Mouse (Mus musculus): ENCODE data around the gene Fadd.
A peak's percentile ranks its signal among the peaks of the same experiment; 100 is the strongest.

Gene Fadd

DNA sequence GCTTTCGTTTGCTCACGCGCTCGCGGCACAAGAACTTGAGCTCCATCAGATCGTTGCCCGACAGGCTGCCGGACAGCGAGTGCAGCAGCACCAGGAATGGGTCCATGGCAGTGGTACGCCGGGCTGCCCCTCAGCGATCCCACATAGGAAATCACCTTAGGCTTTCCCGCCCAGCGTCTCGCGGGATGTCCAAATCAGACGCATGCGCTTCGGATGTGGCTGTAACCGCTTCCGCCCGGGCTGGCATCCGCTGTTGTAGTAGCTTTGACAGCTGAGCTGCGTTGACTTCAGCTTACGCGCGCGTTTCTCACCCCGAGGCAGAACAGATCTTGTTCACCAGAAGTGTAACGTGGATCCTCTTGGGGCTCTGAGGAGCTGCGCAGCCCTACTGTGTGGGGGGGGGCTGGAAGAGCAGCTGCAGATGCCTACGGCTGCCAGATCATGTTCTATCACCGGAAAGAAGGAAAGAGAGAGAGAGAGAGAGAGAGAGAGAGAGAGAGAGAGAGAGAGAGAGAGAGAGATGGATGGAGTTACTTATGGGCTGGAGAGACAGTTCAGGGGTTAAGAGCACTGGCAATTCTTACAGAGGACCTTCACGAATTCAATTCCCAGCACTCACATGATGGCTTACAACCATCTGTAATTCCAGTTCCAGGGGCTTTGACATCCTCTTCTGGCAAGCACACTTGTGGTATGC lies at the start of gene Fadd:
Fadd (minus strand) TSS at position 180 of the 697 bp plus-strand sequence.
- DNase-seq (ENCODE audit: low read depth), result peak; percentile 95

DNA sequence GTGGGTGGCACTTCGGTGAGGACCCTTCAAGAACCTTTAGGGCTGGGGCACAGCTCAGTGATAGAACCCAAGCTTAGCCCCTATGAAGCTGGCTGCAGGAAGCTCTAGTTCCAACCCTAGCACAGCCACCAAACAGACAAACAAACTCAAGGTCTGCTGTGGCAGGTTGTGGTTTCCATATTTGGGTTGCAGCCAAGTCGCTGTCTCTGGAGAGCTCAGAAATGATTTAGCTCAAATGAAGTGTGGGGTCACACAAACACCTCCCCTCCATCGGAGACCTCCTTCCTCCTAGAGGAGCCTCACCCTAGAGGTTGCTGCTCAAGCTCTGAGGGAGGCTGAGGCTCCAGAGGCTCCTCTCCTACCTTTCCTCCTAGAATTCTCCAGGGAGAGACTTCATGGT lies 48.4 kb upstream of the Fadd start:
- DNase-seq (ENCODE audit: low read depth), result peak; percentile 13

DNA sequence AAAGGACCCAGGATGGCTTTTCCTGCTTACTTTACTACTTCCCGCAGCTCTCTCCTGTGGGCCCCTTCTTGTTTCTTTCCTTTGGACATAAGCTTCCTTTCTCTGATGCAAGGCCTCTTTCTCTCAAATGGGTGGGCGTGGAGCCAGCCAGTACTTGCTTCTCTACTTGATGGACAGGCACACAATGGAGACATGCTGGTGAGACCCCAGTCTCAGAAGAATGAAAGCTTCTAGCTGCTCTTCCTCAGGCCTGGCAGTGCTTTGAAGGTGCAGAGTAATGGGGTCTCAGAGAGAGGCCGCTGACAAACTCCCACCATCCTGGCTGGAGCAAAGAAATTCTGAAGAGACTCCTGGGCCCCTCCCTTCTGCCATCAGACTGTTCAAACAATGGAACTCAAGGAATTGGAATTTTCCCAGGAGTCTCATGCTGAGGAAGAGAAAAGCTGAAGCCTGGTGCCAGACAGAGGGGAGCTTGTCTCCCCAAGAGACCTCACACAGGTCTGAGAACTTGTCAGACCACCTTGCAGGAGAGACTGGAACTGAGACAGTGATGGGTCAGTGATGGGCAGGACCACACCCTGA lies 46.2 kb upstream of the Fadd start:
- DNase-seq (ENCODE audit: low read depth), result peak; percentile 14

DNA sequence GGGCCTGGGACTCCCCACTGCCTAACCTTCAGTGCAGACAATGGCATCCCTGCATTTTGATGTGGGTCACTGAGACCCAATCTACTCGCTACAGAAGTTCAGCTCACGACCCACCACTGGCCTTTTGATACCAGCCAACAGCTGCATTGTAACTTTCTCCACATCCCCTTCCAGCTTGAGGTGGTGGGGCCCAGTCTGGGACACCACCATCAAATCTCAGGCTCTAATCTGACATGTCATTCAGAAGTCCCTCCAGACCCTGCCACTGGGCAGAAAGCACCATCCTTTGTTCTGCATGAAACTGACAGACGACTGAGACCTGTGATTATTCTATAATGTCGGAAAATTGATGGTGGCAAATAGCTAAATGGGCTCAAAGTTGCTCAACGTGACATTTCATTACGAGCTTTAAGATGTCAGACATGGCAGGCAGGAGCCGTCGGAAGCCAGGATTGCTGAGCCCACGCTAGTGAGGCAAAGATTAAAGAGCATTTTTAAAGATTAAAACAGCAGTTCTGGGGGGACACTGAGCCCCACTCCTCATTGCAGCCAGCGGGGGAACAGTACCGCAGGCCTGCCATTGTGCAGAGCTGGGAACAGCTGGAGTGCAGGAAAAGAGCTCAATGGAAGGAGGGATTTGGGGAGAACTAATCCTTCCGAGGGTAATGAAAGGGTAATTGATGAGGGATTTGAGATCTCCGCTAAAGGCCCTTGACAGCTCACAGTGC lies 45.5 kb upstream of the Fadd start:
- DNase-seq (ENCODE audit: low read depth), result no peak

DNA sequence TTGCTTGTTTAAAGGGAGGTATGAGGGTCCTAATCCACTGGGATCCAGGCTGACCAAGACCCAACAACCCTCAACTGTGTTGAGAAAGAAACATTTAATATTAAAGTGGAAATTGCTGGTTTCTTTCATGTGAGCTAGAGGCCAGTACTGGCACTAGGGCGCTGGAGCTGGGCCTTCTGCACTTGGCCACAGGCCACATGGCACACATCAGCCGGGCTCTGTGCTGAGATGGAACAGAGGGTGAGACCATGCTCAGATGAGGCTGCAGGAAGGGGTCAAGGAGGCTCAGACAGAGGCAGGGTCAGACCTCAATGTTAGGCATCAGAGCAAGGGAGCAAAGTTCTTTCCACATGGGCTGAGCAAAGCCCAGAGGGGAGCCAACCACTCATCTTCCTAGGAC lies 43.8 kb upstream of the Fadd start:
- no peak for DNase-seq (ENCODE audit: low read depth)

DNA sequence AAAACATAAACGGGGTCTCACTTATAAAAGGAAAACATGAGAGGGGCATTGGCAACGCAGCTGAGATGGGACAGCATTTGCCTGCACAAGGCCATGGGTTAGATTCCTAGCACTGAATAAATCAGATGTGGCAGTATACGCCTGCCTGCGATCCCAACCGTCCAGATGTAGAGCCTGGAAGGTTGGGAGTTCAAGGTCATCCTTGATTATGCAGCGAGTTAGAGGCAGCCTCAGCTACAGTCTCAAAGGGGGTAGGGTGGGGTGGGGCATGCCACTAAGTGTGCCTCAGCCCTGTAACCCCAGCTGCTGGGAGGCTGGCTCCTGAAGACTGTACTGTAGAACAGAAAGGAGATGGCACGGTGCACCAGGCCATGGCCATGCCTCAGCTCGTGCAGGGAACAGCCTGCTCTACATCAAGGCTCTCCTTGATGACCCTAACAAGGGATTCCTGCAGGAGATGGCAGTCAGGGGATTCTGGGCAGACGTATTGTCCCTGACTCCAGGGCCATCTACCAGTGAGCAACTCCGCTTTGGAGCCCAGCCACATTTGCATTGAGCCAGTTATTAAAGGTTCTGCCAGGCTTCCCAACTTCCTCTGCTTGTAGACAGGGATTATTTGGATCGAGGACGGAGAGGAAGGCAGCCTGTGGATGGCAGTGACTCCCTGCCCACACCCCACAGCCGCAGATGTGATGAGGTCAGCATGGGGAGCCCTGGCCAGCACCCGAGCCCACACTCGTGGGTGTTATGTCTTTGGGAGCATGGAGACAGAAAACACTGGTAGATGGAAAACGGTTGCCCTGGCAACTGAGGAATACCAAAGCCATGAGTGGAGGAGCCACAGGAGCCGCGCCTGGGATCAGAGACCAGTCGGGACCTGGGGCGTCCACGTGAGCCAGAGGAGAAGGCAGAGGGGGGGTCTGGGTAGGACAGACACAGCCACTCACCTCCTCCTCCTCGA lies 38.7 kb upstream of the Fadd start:
- peak; percentile 48 for DNase-seq (ENCODE audit: low read depth)

DNA sequence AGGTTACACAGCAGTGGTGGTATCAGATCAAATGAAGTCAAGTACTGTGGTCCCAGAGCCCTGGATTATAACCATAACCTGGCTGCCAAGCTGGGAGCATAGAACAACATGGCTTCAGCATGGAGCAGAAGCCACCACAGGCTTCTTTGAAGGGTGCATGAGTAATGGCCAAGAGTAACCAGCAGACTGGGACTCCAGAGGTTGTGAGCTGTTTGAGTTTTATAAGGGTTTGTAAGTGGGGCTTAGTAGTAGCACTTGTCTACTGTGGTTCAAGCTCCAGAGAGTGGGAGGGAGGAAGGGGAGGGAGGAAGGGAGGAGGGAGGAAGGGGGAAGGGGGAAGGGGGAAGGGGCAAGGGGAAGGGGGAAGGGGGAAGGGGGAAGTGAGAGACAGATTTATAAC lies 38.1 kb upstream of the Fadd start:
- no peak for DNase-seq (ENCODE audit: low read depth)

DNA sequence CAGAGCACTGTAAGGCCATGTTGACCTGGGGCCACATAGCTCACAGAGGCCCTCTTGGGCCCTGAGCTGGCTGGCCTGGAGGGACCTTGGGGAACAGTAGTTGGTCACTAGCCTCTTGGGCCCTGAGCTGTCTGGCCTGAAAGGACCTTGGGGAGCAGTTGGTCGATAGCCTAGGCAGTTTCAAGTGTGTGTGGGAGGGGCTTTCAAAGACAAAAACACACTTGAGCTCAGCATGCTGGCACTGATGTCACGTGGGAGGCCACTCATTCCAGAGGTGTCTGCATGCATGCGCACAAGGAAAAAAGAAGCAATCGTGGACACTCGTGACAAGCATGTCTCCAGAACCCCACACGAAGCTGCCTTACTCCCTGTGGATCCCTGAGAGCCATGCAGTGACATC lies 33.1 kb upstream of the Fadd start:
- no peak for DNase-seq (ENCODE audit: low read depth)

DNA sequence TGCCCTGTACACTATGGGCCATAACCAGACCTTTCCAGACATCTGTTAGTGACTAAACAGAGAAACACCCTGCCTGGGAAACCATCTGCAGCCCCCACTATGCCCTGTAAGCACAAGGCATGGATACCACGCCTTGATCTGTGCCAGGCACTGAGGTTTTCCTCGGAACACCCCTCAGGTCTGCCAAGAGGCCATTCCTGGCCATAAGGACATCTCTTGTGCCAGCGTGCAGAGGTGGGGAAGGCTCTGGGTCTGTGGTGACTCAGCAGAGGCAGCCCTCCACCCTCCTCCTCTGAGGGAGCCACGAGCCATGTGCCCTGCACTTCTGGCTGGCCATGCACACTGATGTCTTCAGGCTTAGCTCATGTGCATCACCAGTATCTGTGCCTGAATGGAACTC lies 30.6 kb upstream of the Fadd start:
- peak; percentile 54 for DNase-seq (ENCODE audit: low read depth)

DNA sequence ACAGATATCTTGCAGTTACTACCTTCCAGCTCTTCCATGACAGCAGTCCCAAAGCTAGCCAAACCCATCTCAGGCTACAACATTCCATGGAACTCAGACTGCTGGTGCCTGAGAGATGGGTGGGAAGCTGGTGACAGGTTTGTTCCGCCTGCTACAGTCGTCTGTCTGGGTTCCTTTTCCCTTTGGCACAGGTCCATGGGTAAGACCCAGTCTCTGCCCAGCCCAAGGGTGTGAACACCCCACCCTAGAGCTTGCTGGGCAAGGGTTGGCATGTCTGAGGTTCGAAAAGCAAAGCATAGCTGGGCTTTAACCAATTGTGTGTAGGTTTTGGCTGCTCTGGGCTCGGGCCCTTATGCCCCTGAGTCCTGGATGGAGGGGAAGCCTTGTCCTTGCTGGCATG lies 30.1 kb upstream of the Fadd start:
- DNase-seq (ENCODE audit: low read depth), result peak; percentile 6

DNA sequence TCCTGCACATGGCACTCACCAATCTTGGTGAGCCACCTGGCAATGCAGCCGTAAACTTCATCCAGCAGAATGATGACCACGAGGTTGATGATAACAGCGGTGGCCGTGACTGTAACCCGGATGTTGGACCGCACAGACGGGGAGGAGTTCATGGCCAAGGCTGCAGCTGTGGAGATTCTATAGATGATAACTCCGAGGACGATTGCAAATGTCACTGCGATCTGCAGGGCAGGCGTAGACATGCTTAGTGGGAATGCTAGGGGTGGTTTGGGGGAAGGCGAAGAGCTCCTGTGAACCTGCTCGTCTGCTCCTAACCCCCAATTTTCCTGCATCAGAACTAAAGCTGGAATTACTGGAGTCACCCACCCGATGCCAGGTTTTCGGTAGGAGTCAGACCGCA lies 29.3 kb upstream of the Fadd start:
- DNase-seq (ENCODE audit: low read depth), result no peak

DNA sequence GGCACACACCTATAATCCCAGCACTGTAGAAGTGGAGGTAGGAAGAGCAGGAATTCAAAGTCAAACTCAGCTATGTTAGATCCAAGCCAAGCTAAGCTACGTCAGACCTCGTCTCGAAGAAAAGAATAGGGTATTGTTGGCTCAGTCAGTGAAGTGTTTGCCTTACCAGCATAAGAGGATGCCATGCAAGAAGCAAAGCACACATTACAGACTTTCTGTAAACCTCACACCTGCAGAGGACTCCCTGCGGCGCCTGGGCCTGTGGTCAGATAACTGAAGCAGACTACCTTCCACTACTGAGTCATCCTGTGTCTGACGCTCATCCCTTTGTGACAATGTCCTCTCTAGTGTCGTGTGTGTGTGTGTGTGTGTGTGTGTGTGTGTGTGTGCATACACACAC lies 27.3 kb upstream of the Fadd start:
- DNase-seq (ENCODE audit: low read depth), result no peak

DNA sequence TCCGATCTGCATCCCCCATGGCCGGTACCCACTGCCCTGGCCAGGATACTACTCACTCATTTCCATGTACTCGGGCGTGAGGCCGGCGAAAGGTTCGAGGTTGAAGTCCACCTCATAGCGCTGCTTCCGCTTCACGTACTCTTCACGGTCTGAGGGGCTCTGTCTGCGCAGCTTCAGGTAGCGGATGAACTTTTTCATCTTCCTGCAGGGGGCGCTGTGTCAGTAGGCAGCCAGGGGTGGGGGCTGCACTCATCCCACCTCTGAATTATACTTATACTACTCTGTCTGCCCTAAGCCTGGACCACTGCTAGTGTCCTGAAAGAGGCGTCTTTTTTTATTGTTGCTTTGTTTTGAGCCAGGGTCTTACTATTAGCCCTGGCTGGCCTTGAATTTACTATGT lies 25.6 kb upstream of the Fadd start:
- no peak for DNase-seq (ENCODE audit: low read depth)

DNA sequence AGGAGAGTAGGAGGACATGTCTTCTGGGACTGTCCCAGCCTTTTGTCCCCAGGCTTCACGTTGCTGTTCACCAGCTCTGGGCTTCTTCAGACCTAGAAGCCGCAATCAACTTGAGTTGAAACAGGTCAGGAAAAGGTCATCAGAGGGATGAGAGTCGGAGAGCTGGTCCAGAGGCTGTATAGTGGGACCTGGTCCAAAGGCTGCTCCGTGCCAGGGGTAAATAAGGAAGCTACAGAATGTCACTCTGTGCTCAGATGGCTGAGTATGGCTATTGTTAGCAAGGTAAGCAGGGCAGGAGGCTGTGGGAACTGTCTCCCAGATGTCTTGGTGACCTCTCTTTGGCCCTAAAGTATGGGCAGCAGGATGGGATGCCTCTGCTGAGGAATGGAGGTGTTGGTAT lies 22.5 kb upstream of the Fadd start:
- DNase-seq (ENCODE audit: low read depth), result no peak

DNA sequence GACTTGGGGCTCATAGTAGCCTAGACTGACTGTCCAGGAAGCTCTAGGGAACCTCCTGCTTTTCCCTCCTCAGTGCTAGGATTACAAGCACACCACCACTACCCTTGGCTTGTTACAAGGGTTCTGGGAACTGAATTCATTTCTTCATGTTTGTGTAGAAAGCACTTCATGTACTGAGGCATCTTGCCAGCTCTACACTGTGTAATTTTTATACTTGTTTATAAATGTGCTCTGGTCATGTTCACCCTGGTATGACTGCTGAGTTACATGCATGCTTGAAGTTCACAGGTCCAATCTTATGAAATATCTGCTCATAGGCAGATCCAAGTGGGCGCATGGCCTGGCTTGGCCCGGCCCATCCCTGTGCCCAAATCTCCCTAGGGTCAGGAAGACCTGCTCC lies 22.0 kb upstream of the Fadd start:
- DNase-seq (ENCODE audit: low read depth), result peak; percentile 21

DNA sequence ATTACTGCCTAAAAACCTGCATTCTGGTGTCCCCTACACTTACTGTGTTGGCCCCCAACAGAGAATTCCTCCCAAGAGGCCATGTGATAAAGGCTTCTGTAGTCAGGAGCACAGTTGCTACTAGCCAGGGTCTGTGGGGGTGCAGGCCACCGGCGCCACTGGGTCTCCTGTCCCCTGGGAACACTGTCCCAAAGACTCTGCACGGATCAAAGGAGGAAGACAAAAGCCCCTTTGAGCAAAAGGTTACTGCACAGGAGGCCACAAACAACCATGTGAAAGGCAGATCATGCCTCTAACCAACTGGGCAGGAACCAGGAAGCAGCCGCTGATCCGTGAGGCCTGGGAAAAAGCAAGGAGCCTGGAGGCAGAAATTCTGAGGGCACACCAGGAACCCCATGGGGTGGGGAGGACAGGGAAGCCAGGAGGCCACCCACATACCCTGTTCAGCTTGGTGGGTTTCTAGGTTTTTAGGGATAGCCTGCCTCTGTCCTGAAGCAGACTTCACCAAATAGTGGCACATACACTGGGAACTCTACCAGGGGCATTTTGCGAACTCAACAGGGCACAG lies 18.2 kb upstream of the Fadd start:
- no peak for DNase-seq (ENCODE audit: low read depth)

DNA sequence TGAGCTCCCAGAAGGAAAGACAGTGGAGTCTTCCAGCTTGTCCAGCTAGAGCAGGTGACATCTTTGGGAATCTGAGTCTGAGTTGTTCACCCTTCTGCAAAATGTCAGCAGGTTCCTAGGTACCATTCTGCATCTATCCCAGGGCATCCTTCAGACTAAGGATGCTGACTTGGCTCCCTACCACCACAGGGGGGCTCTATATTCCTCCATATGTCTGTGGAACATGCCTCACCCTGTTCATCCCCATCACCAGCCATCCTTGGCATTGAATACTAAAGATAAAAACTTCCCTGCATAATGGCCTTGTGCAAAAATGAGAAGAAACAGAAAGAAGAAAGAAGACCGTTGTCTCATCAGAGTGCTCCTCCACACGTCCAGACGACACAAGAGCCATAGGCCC lies 7.2 kb upstream of the Fadd start:
- peak; percentile 28 for DNase-seq (ENCODE audit: low read depth)

DNA sequence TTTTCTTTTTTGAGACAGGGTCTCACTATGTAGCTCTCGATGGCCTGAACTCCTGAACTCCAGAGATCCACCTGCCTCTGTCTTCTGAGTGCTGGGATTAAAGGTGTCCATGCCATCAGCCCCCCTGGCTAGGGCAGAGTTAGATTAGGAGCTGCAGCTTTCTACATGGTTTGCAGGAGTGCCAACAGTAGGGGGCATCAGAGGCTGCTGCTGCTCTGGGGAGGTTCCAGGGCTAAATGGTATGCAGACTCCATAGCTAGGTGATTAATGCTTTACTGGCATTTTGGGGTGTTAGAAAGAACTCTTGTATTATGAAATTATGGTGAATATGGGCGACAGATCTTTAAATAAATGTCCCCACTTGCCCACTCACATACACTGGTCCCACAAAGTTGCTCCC lies 5.0 kb upstream of the Fadd start:
- peak; percentile 73 for DNase-seq (ENCODE audit: low read depth)

DNA sequence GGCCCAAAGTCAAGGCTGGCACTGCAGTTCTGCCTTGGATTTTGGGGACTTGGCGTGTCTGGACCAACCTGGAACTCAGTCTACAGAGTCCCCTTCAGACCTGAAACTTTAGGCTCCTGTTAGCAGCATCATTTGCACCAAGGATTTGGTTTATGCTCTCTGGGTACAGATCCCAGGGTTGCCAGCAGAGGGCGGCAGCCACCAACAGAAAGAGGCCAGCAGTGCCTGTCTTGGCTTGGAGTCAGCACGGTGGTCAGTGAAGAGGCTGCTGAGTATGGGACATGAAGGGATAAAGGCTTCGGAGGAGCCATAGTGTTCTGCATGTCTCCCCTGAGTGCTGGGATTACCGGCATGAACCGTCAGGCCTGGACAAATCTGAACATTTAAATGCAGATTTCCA lies 3.4 kb upstream of the Fadd start:
- DNase-seq (ENCODE audit: low read depth), result peak; percentile 80

DNA sequence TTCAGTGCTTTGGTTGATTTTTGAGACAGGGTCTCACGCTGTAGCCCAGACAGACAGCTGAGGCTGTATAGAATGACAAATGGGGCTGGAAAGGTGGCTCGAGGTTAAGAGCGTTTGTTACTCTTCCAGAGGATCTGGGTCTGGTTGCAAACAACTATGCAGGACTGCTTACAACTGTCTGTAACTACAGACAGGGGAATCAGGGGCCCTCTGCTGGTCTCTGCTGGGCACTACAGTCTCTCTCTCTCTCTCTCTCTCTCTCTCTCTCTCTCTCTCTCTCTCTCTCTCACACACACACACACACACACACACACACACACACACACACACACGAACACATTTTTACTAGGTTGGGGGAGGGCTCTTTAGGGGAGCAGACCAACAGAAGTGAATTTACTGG lies 1.4 kb upstream of the Fadd start:
- peak; percentile 74 for DNase-seq (ENCODE audit: low read depth)

DNA sequence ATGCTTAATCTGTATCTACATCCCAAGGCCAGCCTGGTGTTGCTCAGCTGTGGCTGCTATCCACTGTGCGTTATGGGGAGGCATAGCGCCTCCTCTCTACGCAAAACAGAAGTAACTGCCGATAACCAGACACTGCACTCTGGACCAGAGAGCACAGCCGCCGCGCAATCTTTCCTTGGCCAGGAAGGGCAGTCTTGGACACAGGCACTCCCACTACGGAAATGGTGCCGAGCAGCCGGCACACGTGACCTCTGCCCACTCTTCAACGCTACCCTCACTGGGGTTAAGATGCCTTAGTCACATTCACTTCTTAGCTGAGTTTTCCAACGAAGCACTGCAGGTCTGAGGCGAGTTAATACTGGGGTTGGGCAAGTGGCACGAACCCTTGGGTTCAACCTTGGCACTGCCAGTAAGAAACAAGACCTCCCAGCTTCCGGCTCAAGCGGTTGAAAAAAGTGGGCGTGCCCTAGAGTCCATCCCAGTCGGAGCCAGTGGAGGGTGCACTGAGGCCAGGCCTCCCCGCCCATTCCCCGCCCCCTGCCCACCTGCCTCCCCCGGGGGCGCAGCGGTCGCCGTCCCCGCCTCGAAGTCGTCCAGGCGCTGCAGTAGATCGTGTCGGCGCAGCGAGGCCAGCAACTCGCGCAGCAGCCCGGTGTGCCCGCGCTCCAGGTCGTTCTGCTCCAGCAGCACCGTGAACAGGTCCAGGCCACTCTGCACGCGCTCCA lies 542 bp downstream of the Fadd start:
- peak; percentile 93 for DNase-seq (ENCODE audit: low read depth)
